Mouse (Mus musculus) lung, adult 18-20 months (tissue): Measurements from ENCODE around the gene Hnrnpa3.
A peak's percentile ranks its signal among the peaks of the same experiment; 100 is the strongest.
"Not testable (repeated sequence)": the region's sequence is repeated elsewhere in the genome, so short reads cannot be mapped to it uniquely, and the experiment has no call there.

ENCODE experiments used
- DNase-seq, 2 experiments: peaks; one replicate each; pipeline ENCODE4 v3.0.0; 2022; ENCODE audit warnings: mixed read lengths in 2 of 2

Gene Hnrnpa3

GRCm38 (mm10) chr2:75658727-75659628, at the start of gene Hnrnpa3:
Gene Hnrnpa3, plus strand, starts transcription at chr2:75659261.
- peak; percentile 98 to 99 for DNase-seq

- DNase-seq = no peak
Measured at GRCm38 (mm10) chr2:75609971-75610370, 49.1 kb upstream of the Hnrnpa3 start.

GRCm38 (mm10) chr2:75610602-75611001, 48.5 kb upstream of the Hnrnpa3 start:
- DNase-seq = not testable (repeated sequence)

- DNase-seq = no peak
Measured at GRCm38 (mm10) chr2:75611041-75611805, 47.8 kb upstream of the Hnrnpa3 start.

- DNase-seq = no peak
Measured at GRCm38 (mm10) chr2:75612006-75612405, 47.1 kb upstream of the Hnrnpa3 start.

GRCm38 (mm10) chr2:75612981-75613567, 46.0 kb upstream of the Hnrnpa3 start:
- peak; percentile 77 to 86 for DNase-seq

GRCm38 (mm10) chr2:75614577-75614976, 44.5 kb upstream of the Hnrnpa3 start:
- DNase-seq = no peak

GRCm38 (mm10) chr2:75616911-75617310, 42.1 kb upstream of the Hnrnpa3 start:
- DNase-seq = no peak

- no peak for DNase-seq
Measured at GRCm38 (mm10) chr2:75618712-75619111, 40.3 kb upstream of the Hnrnpa3 start.

- DNase-seq = no peak
Measured at GRCm38 (mm10) chr2:75621873-75622654, 37.0 kb upstream of the Hnrnpa3 start.

- DNase-seq = no peak
Measured at GRCm38 (mm10) chr2:75625086-75625485, 34.0 kb upstream of the Hnrnpa3 start.

GRCm38 (mm10) chr2:75626597-75627440, 32.2 kb upstream of the Hnrnpa3 start:
- no peak for DNase-seq

- no peak for DNase-seq
Measured at GRCm38 (mm10) chr2:75628487-75628886, 30.6 kb upstream of the Hnrnpa3 start.

GRCm38 (mm10) chr2:75631421-75631820, 27.6 kb upstream of the Hnrnpa3 start:
- no peak for DNase-seq

- no peak for DNase-seq
Measured at GRCm38 (mm10) chr2:75632043-75632442, 27.0 kb upstream of the Hnrnpa3 start.

- no peak for DNase-seq
Measured at GRCm38 (mm10) chr2:75632721-75633181, 26.3 kb upstream of the Hnrnpa3 start.

- DNase-seq = peak; percentile 42 to 52
Measured at GRCm38 (mm10) chr2:75633381-75633780, 25.7 kb upstream of the Hnrnpa3 start.

GRCm38 (mm10) chr2:75633784-75634183, 25.3 kb upstream of the Hnrnpa3 start:
- DNase-seq = peak; percentile 58 to 74

- DNase-seq = not testable (repeated sequence)
Measured at GRCm38 (mm10) chr2:75634431-75634830, 24.6 kb upstream of the Hnrnpa3 start.

- DNase-seq = peak; percentile 62 to 71
Measured at GRCm38 (mm10) chr2:75636261-75637054, 22.6 kb upstream of the Hnrnpa3 start.

GRCm38 (mm10) chr2:75637055-75637304, 22.1 kb upstream of the Hnrnpa3 start:
- DNase-seq = not testable (repeated sequence)
